Mouse (Mus musculus): ENCODE data around the gene Zfyve19.

GRCm38 (mm10) chr2:119209176-119209507, 725 bp downstream of the Zfyve19 start:
- TF ChIP-seq CTCF (IDR thresholded peaks at IDR 0.05; ENCODE audit: low read depth, low read length) (no peak), POLR2A (IDR thresholded peaks at IDR 0.05; ENCODE audit: borderline replicate concordance, low read depth, low read length) (no peak)

All from bone marrow macrophage, adult 2 months (primary cell).